Mouse (Mus musculus) frontal cortex, adult (tissue): ENCODE data around the gene Gabrg1.
A peak's percentile ranks its signal among the peaks of the same experiment; 100 is the strongest.

ENCODE experiments used
- ATAC-seq: cut with Nextera tagmentation; 2 replicates; pipeline ENCODE4 v1.9.2; 2017; ENCODE audit warnings: mild to moderate bottlenecking, moderate library complexity, mixed read lengths; ENCODE audit not compliant: low TSS enrichment

Gabrg1 gene

DNA sequence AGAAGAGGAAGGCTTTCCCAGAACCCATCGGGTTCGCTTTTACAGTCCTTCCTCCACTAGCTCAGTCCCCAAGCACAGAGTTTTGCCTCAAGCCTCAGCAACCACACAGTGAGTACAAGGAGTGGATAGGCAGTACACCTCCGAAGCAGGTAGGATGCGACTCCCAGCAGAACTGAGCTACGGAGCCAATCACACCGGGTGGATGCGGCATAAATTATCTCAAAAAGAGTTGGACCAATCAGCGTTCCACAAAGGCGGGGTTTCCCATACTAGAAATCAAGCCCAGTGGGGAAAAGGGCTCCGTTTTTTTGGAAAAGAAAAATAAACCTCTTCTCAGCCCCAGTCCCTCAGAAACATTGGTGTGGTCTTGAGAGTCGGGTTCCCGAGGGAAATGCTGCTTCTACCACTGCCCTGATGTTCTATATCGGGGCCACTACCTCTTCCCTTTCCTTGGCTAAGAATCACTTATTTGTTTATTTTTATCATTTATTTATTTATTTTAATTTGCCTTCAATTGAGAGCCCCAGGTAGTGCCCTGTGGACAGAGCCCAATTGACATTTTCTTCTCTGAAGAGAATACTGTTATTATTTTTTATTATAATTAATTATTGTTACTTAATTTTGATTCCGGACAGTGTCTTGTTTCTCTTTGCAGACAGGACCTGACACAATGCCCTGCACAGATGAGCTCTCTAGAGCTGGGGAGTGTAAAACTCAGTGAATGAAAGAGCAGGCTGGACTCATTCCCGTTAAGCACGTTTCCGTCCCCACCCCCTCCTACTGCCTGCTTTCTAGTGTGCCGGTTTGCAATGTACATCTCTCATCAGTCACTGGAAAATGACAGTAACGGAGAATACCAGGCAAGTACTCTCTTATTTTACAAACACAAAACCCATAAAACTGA lies at the start of gene Gabrg1:
TSS of gene Gabrg1 (minus strand) at position 426 of the 904 bp plus-strand sequence.
- peak; percentile 97 for ATAC-seq

- no peak for ATAC-seq
Measured at GRCm38 (mm10) chr5:70884026-70884425, 41.6 kb upstream of the Gabrg1 start.

- no peak for ATAC-seq
Measured at GRCm38 (mm10) chr5:70870081-70870480, 27.7 kb upstream of the Gabrg1 start.

DNA sequence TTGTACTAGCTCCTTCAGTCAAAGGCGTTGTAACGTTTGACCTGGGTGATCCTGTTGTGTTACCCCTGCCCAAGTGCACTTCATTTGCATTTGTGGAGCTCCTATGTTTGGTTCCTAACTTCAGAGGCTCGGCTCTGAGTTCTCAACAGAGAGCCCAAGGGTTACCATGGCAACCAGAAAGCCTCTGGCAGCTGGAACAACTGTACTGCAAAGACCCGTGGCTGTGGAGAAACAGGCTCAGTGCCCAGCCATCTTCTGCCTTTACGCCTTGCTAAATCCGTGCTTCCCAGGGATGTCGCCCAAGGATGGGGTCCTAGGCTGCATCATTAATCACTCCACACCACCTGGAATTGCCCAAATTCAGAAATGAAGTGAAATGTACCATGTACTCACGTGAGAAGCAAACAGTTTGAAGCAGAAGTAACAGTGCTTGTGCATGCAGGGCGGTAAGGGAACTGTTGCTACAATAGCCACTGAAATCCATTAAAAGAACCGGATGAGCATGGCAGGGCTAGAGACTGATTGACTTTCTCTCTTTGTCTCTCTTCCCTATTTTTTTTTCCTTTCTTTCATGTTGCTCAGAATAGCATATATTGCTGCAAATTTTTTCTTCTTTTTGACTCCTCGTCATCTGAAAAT lies 798 bp upstream of the Gabrg1 start:
- ATAC-seq, result peak; percentile 87

- ATAC-seq, result no peak
Measured at GRCm38 (mm10) chr5:70818681-70819080, 23.7 kb downstream of the Gabrg1 start.

DNA sequence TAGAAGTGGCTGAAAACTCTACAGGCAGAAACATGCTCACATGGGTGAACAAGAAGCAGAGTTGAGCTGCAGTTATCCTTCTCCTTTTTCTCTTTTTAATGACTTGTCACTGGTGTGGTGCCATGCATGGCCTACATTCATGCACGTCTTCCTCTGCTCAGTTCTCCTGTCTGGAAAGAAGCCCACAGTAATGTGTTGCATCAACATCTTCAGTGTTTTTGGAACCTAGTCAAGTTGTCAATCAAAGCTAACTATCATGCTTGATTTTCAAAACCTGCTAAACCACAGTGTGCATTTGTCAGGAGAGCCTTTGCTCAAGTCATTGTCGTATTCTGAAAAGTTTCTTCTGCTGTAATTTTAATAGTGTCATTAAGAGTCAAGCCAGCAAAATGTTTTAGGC lies 106.3 kb downstream of the Gabrg1 start:
- ATAC-seq, result no peak

GRCm38 (mm10) chr5:70704361-70704760 lies 138.1 kb downstream of the Gabrg1 start:
- no peak for ATAC-seq
